Mouse (Mus musculus): ENCODE measurements around the gene Wiz. TPM values are rescaled to one million over a fixed set of nuclear protein-coding genes. Genes with fewer than 3 reads are reported as not detected.

Wiz gene
- 13.2 and 15.7 TPM in 2 replicates for total RNA-seq (2017)

DNA sequence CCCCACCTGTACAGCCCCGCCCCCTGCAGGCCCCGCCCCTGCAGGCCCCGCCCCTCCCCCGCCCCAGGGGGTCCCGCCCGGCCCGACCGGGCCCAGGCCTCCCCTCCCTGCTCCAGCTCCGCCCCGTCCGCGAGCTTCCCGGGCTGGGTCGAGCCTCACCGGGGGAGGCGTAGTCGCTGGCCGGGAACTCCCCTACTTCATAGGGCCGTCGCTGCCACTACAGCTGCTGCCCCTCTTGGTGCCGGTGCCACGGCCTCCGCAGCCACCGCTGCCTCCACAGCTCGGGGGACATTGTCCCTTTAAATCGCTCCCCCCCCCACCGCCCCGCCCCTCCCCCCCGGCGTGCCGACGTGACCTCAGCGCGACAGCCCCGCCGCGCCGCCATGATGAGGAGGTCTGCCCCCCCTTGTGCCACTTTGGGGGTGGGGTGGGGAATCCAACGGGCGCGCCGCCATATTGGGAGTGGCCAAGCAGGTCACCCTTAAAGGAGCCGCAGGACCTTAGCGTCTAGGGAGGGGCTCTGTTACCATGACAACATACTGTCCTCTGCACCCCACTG lies at the start of gene Wiz:
Wiz (minus strand) TSS at position 339 of the 559 bp plus-strand sequence.
- ATAC-seq (replicated peaks; ENCODE audit: low read depth, poor library complexity, severe bottlenecking) = peak; percentile 81

GRCm38 (mm10) chr17:32437106-32437505 lies 47.9 kb upstream of the Wiz start:
- ATAC-seq (replicated peaks; ENCODE audit: low read depth, poor library complexity, severe bottlenecking) = no peak

DNA sequence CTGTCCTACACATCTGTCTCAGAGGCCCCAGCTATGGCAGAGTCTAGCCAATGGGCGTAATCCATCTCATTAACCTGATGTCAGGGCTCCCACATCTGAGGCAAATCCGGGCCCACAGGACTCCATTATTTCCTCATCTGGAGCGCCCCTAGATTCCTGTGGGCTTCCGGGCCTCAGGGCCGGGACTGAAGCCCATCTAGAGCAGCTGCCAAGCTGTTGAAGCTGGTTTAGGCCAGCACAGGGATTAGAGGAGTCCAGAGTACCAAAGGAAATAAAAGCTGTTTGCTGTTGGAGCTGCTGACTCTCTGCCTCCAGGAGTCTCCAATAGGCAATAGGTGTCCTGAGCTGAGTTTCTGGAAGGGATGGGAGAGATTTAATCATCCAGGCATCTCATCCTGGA lies 45.9 kb upstream of the Wiz start:
- no peak for ATAC-seq (replicated peaks; ENCODE audit: low read depth, poor library complexity, severe bottlenecking)

DNA sequence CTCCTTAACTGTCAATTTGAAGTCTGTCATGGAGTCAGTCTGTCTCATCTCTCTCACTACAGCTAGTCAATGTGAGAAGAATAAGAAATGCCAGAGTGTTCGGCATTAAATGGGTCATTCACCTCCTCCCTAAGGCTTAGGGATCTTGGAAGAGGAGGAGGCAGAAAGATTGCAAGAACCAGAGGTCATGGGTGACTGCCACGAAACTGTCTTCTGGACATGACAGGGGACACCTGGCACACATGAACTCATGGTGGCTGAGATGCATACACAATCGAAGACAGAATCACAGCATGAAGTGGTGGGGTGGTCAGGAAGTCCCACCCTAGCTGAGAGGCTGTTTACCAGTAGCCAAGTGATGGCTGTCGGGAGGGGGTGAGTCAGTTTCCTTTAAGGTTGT lies 45.1 kb upstream of the Wiz start:
- ATAC-seq (replicated peaks; ENCODE audit: low read depth, poor library complexity, severe bottlenecking) = no peak

- peak; percentile 84 for ATAC-seq (replicated peaks; ENCODE audit: low read depth, poor library complexity, severe bottlenecking)
These were observed 42.7 kb upstream of the Wiz start for GRCm38 (mm10) chr17:32431972-32432371.

GRCm38 (mm10) chr17:32426610-32427009 lies 37.4 kb upstream of the Wiz start:
- no peak for ATAC-seq (replicated peaks; ENCODE audit: low read depth, poor library complexity, severe bottlenecking)

GRCm38 (mm10) chr17:32424034-32424433 lies 34.8 kb upstream of the Wiz start, which contains the start of gene Pglyrp2:
Gene Pglyrp2, minus strand, starts transcription at chr17:32424167.
- peak; percentile 93 for ATAC-seq (replicated peaks; ENCODE audit: low read depth, poor library complexity, severe bottlenecking)

DNA sequence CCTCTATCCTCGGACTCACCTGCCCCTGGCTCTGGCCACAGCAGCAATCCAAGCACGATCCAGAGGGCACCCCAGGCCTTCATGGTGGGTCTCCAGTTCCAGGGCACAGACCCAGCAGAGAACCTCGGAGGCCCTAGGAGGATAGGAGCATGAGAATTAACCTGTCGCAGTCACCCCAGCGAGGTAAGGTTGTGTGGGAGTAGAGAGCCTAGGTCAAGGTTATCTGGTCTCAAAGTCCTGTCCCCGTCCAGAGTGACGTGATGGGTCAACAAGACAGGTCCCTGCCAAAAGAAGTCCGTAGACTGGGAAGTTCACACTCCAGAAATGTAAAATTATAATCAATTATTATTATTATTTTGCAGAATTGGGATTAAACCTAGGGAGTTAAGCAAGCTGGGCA lies 31.5 kb upstream of the Wiz start:
- ATAC-seq (replicated peaks; ENCODE audit: low read depth, poor library complexity, severe bottlenecking) = no peak

- no peak for ATAC-seq (replicated peaks; ENCODE audit: low read depth, poor library complexity, severe bottlenecking)
These were observed 30.8 kb upstream of the Wiz start for GRCm38 (mm10) chr17:32419989-32420388.

DNA sequence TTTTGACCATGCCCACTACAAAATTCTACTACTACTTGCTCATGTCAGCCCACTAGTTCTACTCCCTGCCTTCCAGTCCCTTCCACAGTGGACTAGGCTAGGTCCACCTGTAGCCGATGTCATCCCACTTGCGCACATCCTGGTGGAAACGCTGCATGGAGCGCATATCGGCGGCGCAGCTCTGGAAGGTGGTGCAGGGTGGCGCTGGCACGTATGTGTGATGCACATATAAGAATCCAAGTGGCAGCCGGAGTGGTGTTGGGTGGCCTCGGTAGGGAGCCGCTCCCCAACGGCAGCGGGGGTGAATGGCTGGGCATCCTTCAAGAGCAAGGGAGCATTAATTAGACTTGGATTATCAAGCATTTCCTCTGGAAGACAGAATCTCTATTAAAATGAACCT lies 27.5 kb upstream of the Wiz start:
- ATAC-seq (replicated peaks; ENCODE audit: low read depth, poor library complexity, severe bottlenecking) = no peak

DNA sequence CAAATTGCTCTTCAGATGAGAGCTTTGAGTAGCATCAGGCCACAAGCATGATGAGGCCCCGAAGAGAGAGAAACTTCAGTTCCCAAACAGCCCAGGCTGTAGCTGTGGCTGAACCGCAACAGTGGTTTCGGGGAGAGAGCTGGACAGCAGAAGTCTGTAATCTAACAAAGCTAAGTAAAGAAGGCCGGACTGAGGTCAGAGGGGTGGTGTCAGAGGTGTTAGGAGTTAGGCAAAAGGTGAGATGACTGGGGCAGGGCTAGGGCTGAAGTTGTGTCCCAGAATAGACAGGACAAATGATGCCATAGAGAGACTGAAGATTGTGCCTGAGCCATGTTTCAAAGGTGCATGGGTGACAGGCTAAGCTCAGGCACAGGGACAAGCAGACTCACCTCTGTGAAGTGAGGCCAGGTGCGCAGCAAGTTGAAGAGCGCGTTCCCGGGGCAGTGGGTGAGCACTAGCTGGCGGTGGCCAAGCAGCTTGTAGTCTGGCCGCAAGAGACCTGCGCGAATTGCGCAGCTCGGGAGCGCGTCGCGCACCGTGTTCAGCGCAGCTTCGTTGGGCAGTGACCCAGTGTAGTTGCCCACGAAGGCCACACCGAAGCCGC lies 26.3 kb upstream of the Wiz start:
- ATAC-seq (replicated peaks; ENCODE audit: low read depth, poor library complexity, severe bottlenecking) = no peak

GRCm38 (mm10) chr17:32411898-32412297 lies 22.7 kb upstream of the Wiz start:
- ATAC-seq (replicated peaks; ENCODE audit: low read depth, poor library complexity, severe bottlenecking) = peak; percentile 68

DNA sequence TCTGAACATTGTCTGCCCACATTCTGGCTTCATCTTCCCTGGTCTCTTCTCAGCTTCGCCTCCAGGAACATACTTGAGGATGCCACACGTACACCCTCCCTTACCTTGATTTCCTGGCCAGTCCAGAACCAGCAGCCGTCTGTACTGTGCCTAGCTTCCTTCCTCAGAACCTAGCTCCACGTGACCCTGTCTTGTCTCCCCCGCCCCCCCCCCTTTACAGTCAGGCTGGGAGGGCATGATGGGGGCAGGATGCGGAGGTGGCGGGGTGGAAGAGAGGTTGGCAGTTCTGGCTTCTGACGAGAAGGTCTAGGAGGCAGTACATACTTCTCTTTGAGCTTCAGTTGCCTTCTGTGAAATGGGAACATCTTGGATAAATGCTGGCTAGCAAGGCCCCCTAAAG lies 14.2 kb upstream of the Wiz start, which contains the start of gene Rasal3:
Rasal3 (minus strand) TSS at position 167 of the 400 bp plus-strand sequence.
- ATAC-seq (replicated peaks; ENCODE audit: low read depth, poor library complexity, severe bottlenecking) = peak; percentile 63

DNA sequence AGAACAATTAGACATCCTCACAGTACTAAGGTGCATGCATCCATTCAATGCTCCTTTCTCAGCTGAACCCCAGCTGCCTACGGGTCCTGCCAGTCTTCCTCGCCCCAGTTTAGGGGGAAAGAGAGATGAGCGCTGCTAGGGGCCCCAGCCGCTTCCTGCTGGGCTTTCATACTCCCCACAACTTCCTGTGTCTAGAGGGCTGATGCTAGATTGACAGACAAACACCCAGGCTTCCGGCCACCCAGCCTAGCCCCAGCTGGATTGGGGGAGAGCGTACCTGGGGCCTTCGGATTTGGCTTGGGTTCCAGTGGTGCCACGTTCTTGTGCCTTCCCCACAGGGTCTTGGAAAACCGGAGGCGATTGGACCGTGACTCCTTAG lies 13.5 kb upstream of the Wiz start:
- peak; percentile 87 for ATAC-seq (replicated peaks; ENCODE audit: low read depth, poor library complexity, severe bottlenecking)

- ATAC-seq (replicated peaks; ENCODE audit: low read depth, poor library complexity, severe bottlenecking) = no peak
These were observed 13.0 kb upstream of the Wiz start for GRCm38 (mm10) chr17:32402011-32402778.

DNA sequence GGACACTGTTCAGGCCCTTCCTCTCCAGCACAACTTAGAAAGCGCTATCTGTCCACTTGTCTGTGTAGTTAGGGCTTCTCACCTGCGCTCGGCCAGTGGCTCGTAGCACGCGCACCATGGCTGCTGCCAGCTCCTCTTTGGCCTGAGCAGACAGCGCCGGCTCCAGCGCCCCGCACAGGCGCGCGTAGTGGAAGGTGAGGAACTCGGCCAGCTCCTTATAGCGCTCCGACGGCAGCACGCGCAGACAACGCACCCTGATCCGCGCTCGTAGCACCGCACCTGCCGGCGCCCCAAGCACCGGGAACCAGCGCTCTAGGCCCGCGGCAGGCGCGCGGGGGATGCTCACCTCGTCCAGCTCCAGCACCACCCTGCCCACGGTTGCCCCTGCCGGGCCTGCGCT lies 7.0 kb upstream of the Wiz start:
- ATAC-seq (replicated peaks; ENCODE audit: low read depth, poor library complexity, severe bottlenecking) = no peak

- no peak for ATAC-seq (replicated peaks; ENCODE audit: low read depth, poor library complexity, severe bottlenecking)
These were observed 4.7 kb upstream of the Wiz start for GRCm38 (mm10) chr17:32393944-32394343.

DNA sequence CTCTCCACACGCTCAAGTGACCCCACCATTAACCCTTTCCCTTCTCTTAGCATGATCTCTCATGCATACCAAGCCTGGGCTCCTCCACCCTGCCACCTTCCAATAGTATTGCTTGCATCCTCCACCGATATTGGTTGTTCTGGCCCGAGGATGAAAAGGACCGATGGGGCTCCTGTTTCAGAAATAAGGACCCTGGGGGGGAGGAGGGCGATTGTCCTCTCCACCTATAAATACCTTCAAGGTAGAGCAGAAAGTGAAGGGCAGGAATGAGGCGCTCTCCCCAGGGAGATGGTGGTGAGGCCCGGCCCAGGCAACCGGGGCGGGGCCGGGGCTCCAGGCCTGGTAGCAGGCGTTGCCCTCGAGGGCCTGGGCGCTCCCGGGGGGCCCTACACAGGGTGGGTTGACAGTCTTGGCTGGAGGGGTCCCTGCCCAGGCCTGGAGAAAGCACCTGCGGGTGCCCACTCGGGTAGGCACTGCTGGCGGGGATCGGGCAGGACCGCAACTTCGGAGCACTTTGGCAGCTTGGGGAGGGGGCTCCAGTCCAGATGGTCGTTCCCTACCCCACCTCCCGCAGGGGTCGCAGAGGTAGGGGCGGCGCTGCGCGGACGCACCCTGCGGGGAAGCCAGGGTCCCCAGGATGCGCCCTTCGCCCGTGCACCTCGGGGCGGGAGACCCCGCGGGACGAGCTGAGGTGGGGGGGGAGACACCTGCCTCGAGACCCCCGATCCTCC lies 704 bp downstream of the Wiz start:
- ATAC-seq (replicated peaks; ENCODE audit: low read depth, poor library complexity, severe bottlenecking) = no peak; the same call in 1 of the 2 replicates

- no peak for ATAC-seq (replicated peaks; ENCODE audit: low read depth, poor library complexity, severe bottlenecking)
These were observed 1.3 kb downstream of the Wiz start for GRCm38 (mm10) chr17:32387986-32388369.

GRCm38 (mm10) chr17:32386659-32387432 lies 2.4 kb downstream of the Wiz start:
- peak; percentile 47 for ATAC-seq (replicated peaks; ENCODE audit: low read depth, poor library complexity, severe bottlenecking)

Measured in common myeloid progenitor, adult 5-6 weeks (primary cell).